Mouse (Mus musculus) urinary bladder, postnatal 0 days (tissue): ENCODE data around the gene Apol11a. TPM values are rescaled to one million over a fixed set of nuclear protein-coding genes. Genes with fewer than 3 reads are reported as not detected.

Source experiments
- polyA plus RNA-seq: library from polyadenylated mRNA; unstranded; fragments of >200 nt; fragmentation: Nextera tagmentation; extraction: Ambion mirVana; gene quantifications from 2 replicates; pipeline ENCODE4 v1.2.1, GENCODE M21; 2015

Gene Apol11a
- not detected in 2 replicates for polyA plus RNA-seq

DNA sequence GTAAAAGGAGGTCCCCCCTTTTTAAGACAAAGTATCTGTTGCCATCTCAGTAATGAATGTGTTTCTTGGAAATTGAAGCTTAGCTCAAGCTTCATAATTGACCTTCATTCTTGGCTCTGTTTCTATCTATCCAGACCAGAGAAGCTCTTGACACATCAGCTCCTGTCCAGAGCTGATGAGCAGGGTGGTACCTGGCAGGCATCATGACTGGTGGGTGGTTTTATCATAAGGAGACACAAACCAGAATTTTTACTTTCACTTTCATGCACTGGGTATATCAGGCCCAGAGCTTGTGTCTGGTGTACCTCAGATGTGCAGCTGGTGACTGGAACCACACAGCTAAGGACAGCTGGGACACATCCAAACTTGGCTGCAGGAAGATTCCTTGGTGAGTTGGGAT lies at the start of gene Apol11a:
TSS of gene Apol11a (plus strand) at position 306 of the 400 bp plus-strand sequence.

GRCm38 (mm10) chr15:77476693-77477092 lies 31.4 kb upstream of the Apol11a start, which contains the start of gene Apol10a:
TSS of gene Apol10a (plus strand) at chr15:77477047.

DNA sequence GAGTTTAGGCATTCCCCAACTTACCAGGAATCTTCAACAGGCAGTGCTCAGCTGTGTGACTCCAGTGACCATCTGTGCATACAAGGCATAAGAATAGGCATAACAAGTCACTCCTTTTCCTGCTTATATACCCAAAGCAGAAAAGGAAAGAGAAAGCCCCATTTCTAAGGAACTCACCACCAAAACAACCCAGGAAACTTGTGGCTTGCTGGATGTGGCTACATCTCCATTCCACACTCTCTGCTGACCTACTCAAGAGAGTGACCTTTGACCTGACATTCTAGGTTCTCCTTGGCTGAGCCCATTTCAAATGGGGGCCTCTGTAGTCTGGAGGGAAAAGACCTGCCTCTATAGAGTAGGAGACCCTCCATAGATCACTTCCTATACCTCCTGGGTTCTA lies 25.1 kb downstream of the Apol11a start, which contains the start of gene Apol7c:
TSS of gene Apol7c (minus strand) at position 101 of the 400 bp plus-strand sequence.

DNA sequence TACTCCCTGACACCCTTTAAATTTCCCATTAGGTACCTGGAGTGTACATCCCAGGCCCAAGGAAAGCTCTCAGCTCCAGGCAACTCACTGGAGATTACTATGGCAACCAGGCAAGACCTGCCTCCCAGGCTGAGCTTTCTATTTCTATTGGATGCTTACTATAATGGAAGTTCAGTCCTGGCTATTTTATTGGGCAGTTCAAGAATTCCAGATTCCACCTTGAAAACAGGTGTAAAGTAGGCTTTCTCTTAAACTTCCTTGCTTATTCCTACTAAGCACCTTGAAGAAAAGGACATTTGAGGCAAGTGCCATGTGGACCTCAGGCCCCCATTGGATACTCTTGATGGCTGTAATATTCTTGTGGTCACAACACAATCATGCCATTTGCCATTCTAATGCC lies 53.7 kb downstream of the Apol11a start, which contains the start of gene 1700025B11Rik:
TSS of gene 1700025B11Rik (minus strand) at position 101 of the 400 bp plus-strand sequence.

Other genes with a start within 250 kb of the Apol11a start
- 42.6 and 42.7 TPM in 2 replicates for gene Rbfox2, start 201.3 kb upstream of the Apol11a start, polyA plus RNA-seq
- gene Apol7a, start 109.2 kb upstream of the Apol11a start, polyA plus RNA-seq = 2.8 and 3.0 TPM in 2 replicates
- gene Apol9a, start 97.1 kb upstream of the Apol11a start, polyA plus RNA-seq = 0.74 and 0.85 TPM in 2 replicates
- 0.43 and 1.2 TPM in 2 replicates for gene Apol7b, start 60.8 kb upstream of the Apol11a start, polyA plus RNA-seq
- not detected in 2 replicates for gene Apol10a, start 31.2 kb upstream of the Apol11a start, polyA plus RNA-seq
- gene Apol7c, start 25.0 kb downstream of the Apol11a start, polyA plus RNA-seq = 0.07 TPM in 1 of 2 replicates, not detected in the other
- gene 1700025B11Rik, start 53.6 kb downstream of the Apol11a start, polyA plus RNA-seq = 0.42 TPM in 1 of 2 replicates, not detected in the other
- 3.9 and 4.2 TPM in 2 replicates for gene Apol10b, start 87.9 kb downstream of the Apol11a start, polyA plus RNA-seq
- not detected in 2 replicates for gene Gm36245, start 91.0 kb downstream of the Apol11a start, polyA plus RNA-seq
- gene Apol11b, start 135.0 kb downstream of the Apol11a start, polyA plus RNA-seq = not detected in 2 replicates
- 0.18 and 0.33 TPM in 2 replicates for gene Apol7e, start 190.6 kb downstream of the Apol11a start, polyA plus RNA-seq
- 0.79 and 1.4 TPM in 2 replicates for gene Apol9b, start 220.8 kb downstream of the Apol11a start, polyA plus RNA-seq
- gene Apol8, start 248.7 kb downstream of the Apol11a start, polyA plus RNA-seq = 0.05 and 0.15 TPM in 2 replicates